Mouse (Mus musculus): ENCODE measurements around the gene Arel1. TPM values are rescaled to one million over a fixed set of nuclear protein-coding genes. Genes with fewer than 3 reads are reported as not detected.

Arel1 gene
- polyA plus RNA-seq, 1 experiment = 28.6 TPM

DNA sequence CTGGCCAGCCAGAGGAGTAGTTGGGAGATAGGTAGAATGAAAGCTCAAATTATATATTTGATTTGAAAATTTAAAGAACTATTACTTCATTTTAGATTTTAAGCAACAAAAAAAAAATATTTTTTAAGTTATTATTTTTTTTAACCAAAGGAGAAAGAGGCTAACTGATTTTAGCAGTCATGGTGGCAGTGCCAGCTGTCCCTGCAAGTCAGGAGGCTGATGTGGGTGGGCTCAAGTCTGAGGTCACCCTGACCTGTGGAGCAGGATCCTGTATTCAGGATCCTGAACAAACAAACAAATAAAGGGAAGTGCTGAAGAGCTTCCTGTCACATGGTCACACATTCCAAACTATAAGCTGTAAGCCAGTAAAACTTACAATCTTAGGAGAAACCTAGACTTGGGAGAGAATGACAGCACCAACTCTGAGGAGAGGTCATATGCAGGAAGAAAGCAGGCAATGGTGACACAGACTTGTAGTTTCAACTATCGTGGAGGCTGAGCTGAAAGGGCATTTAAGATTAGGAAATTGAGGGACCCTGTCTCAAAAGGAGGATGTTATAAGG lies 11.8 kb downstream of the Arel1 start:
- Histone ChIP-seq H3K4me3 (replicated peaks; ENCODE audit: control insufficient read depth, low read depth, low read length) (no peak overlapping the region), H3K4me1 (ENCODE audit: control insufficient read depth, insufficient read depth, low read length) (no peaks in the 10 kb centered on the region; the same call in 1 of the 2 replicates), H3K27ac (ENCODE audit: control insufficient read depth, insufficient read depth, low read depth, low read length, poor library complexity) (no peak overlapping the region)
- 44% methylated on average over 1 of the region's 1 CpGs for WGBS
- no peak for TF ChIP-seq CTCF (IDR thresholded peaks at IDR 0.05; ENCODE audit: control insufficient read depth, insufficient read depth, low read length)

GRCm38 (mm10) chr12:84956317-84956716 lies 14.4 kb downstream of the Arel1 start:
- no peak overlapping the region for H3K4me3 ChIP-seq (replicated peaks; ENCODE audit: control insufficient read depth, low read depth, low read length)
- 84% methylated on average over 3 of the region's 3 CpGs for WGBS

DNA sequence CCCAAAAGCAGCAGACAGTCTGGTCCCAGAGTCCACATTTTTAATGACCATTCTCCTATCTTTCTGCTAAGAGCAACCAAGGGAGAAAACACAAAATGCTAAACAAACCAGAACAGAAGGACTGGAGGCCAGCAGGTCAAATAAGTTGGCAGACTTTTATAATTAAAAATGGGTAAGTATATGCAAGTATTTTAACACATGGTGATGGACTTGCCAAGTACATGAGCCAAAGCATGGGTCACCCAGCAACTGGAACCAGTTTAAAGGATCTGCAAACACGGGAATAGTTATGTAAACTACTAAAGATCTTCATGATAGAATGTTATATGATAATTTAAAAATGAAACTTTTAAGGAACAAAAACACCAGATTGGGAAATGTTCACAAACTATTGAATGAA lies 18.3 kb downstream of the Arel1 start:
- no peak overlapping the region for H3K27ac ChIP-seq (ENCODE audit: control insufficient read depth, insufficient read depth, low read depth, low read length, poor library complexity)
- 71% methylated on average over 1 of the region's 1 CpGs for WGBS
- no peaks in the 10 kb centered on the region for H3K4me1 ChIP-seq (ENCODE audit: control insufficient read depth, insufficient read depth, low read length)
- no peak for TF ChIP-seq CTCF (IDR thresholded peaks at IDR 0.05; ENCODE audit: control insufficient read depth, insufficient read depth, low read length)
- TF ChIP-seq POLR2A (IDR thresholded peaks at IDR 0.05; ENCODE audit: borderline replicate concordance, control insufficient read depth, low read depth, low read length) = no peak
- H3K4me3 ChIP-seq (replicated peaks; ENCODE audit: control insufficient read depth, low read depth, low read length) = no peak overlapping the region

More at GRCm38 (mm10) chr12:84956317-84956716, 14.4 kb downstream of the Arel1 start:
- no peak for TF ChIP-seq CTCF (IDR thresholded peaks at IDR 0.05; ENCODE audit: control insufficient read depth, insufficient read depth, low read length)
- no peak for TF ChIP-seq POLR2A (IDR thresholded peaks at IDR 0.05; ENCODE audit: borderline replicate concordance, control insufficient read depth, low read depth, low read length)
- Histone ChIP-seq H3K4me1 (ENCODE audit: control insufficient read depth, insufficient read depth, low read length) (no peaks in the 10 kb centered on the region; the same call in 1 of the 2 replicates), H3K27ac (ENCODE audit: control insufficient read depth, insufficient read depth, low read depth, low read length, poor library complexity) (no peak overlapping the region)

DNA sequence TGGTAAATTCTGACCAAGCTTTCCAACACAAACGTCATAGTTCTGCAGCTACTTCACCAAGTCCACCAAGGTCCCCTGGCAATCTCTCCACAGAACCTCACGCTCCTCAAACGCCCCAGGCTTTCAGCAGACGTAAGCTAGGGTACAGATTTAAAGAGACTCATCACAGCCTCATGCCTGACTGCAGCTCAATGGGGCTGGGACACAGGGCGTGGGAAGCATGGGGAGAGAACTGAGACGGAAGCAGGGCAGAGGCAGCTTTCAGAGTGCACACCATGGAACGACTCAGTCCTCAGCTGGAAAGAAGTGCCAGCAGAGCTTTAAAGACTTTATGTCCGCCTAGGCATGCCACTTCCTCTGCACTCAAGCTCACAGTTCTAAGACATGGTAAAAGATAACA lies 19.2 kb downstream of the Arel1 start:
- Histone ChIP-seq H3K4me1 (ENCODE audit: control insufficient read depth, insufficient read depth, low read length) (no peaks in the 10 kb centered on the region), H3K4me3 (replicated peaks; ENCODE audit: control insufficient read depth, low read depth, low read length) (no peak overlapping the region), H3K27ac (ENCODE audit: control insufficient read depth, insufficient read depth, low read depth, low read length, poor library complexity) (no peak overlapping the region)
- no peak for TF ChIP-seq CTCF (IDR thresholded peaks at IDR 0.05; ENCODE audit: control insufficient read depth, insufficient read depth, low read length)
- TF ChIP-seq POLR2A (IDR thresholded peaks at IDR 0.05; ENCODE audit: borderline replicate concordance, control insufficient read depth, low read depth, low read length) = no peak
- 82% methylated on average over 8 of the region's 8 CpGs for WGBS

DNA sequence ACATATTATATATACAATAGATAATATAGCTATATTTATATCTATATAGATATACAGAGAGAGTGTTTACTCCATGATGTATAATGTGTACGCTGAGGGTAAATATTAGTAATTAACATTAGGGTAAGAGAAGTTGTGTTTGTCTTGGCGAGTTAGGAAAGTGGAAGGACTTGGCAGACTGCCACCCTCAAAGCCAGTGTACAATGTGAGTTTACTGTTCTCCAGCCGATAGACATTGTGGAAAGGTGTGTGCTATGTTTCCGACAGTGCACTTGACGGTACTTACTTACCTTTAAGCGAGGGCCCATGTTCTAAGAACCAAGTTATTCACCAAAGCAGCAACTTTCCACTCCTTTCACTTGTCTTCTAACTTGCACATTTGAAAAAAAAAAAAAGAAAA lies 19.9 kb downstream of the Arel1 start:
- WGBS = 92% methylated on average over 6 of the region's 6 CpGs
- Histone ChIP-seq H3K4me3 (replicated peaks; ENCODE audit: control insufficient read depth, low read depth, low read length) (no peak overlapping the region), H3K4me1 (ENCODE audit: control insufficient read depth, insufficient read depth, low read length) (no peaks in the 10 kb centered on the region), H3K27ac (ENCODE audit: control insufficient read depth, insufficient read depth, low read depth, low read length, poor library complexity) (no peak overlapping the region)
- no peak for TF ChIP-seq POLR2A (IDR thresholded peaks at IDR 0.05; ENCODE audit: borderline replicate concordance, control insufficient read depth, low read depth, low read length)
- no peak for TF ChIP-seq CTCF (IDR thresholded peaks at IDR 0.05; ENCODE audit: control insufficient read depth, insufficient read depth, low read length)

DNA sequence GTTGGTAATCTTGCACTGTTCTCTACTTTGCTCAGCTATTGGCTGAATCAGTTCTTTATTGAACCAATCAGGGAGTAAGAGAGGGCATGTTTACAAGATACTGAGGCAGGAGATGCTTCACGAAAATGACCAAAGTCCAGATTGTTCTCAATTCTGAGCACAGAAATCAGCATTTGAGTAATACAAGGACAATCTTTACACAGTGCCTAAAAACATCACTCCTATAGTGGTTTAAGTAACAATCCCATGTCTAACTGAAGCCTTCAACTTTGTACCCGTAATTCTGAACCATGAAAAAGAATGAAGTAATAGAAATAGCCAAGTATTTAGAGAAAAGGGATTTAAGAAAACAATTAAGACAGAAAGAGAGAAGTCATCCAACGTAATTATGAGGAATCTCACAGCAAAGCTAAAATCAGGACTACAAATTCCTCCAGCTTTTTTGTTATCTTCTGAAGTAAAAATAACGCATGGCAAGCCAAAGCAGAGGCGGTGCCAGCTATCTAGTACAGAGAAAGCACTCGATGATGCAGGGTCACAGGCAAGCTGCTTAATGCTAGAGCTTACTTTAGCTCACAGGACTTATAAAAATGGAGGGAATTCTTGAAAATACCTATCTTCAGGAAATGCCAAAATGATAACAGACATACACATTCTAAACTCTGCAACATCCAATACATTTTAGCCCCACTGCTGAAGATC lies 22.0 kb downstream of the Arel1 start:
- 88% methylated on average over 6 of the region's 6 CpGs for WGBS
- H3K4me1 ChIP-seq (ENCODE audit: control insufficient read depth, insufficient read depth, low read length) = no peaks in the 10 kb centered on the region
- no peak overlapping the region for H3K4me3 ChIP-seq (replicated peaks; ENCODE audit: control insufficient read depth, low read depth, low read length)
- TF ChIP-seq POLR2A (IDR thresholded peaks at IDR 0.05; ENCODE audit: borderline replicate concordance, control insufficient read depth, low read depth, low read length) (no peak), CTCF (IDR thresholded peaks at IDR 0.05; ENCODE audit: control insufficient read depth, insufficient read depth, low read length) (no peak)
- no peak overlapping the region for H3K27ac ChIP-seq (ENCODE audit: control insufficient read depth, insufficient read depth, low read depth, low read length, poor library complexity)

GRCm38 (mm10) chr12:84947894-84948583 lies 22.7 kb downstream of the Arel1 start:
- WGBS = 66% methylated on average over 2 of the region's 2 CpGs
- no peak overlapping the region for H3K4me3 ChIP-seq (replicated peaks; ENCODE audit: control insufficient read depth, low read depth, low read length)
- TF ChIP-seq CTCF (IDR thresholded peaks at IDR 0.05; ENCODE audit: control insufficient read depth, insufficient read depth, low read length) (no peak), POLR2A (IDR thresholded peaks at IDR 0.05; ENCODE audit: borderline replicate concordance, control insufficient read depth, low read depth, low read length) (no peak)
- H3K27ac ChIP-seq (ENCODE audit: control insufficient read depth, insufficient read depth, low read depth, low read length, poor library complexity) = no peak overlapping the region
- no peaks in the 10 kb centered on the region for H3K4me1 ChIP-seq (ENCODE audit: control insufficient read depth, insufficient read depth, low read length)

- WGBS = 78% methylated on average over 9 of the region's 9 CpGs
These were observed 25.7 kb downstream of the Arel1 start for GRCm38 (mm10) chr12:84944813-84945553.

More at GRCm38 (mm10) chr12:84944813-84945553, 25.7 kb downstream of the Arel1 start:
- Histone ChIP-seq H3K4me3 (replicated peaks; ENCODE audit: control insufficient read depth, low read depth, low read length) (no peak overlapping the region), H3K4me1 (ENCODE audit: control insufficient read depth, insufficient read depth, low read length) (no peaks in the 10 kb centered on the region), H3K27ac (ENCODE audit: control insufficient read depth, insufficient read depth, low read depth, low read length, poor library complexity) (no peak overlapping the region)
- TF ChIP-seq CTCF (IDR thresholded peaks at IDR 0.05; ENCODE audit: control insufficient read depth, insufficient read depth, low read length) (no peak), POLR2A (IDR thresholded peaks at IDR 0.05; ENCODE audit: borderline replicate concordance, control insufficient read depth, low read depth, low read length) (no peak)

All from bone marrow, adult 2 months (tissue).